Mouse (Mus musculus) erythroblast, embryonic 14.5 days (primary cell): ENCODE data around the gene Cacna1g. TPM values are rescaled to one million over a fixed set of nuclear protein-coding genes. Genes with fewer than 3 reads are reported as not detected.

Experiments used
- H3K27me3 ChIP-seq: 2 replicates; pipeline ENCODE4 v1.6.1; 2012; ENCODE audit warnings: inconsistent platforms; ENCODE audit not compliant: control insufficient read depth
- H3K36me3 ChIP-seq: 2 replicates; pipeline ENCODE4 v1.6.1; 2012; ENCODE audit warnings: mild to moderate bottlenecking, inconsistent platforms; ENCODE audit not compliant: control insufficient read depth
- H3K4me1 ChIP-seq: 2 replicates; pipeline ENCODE4 v1.6.1; 2012; ENCODE audit warnings: inconsistent platforms; ENCODE audit not compliant: control insufficient read depth
- H3K4me3 ChIP-seq: replicated peaks from 2 replicates; pipeline ENCODE3; 2012; ENCODE audit warnings: moderate library complexity, mild to moderate bottlenecking, inconsistent platforms
- H3K9me3 ChIP-seq: 2 replicates; pipeline ENCODE4 v1.6.1; 2012; ENCODE audit warnings: low read length, inconsistent platforms, mixed read lengths; ENCODE audit not compliant: control insufficient read depth
- GATA1 ChIP-seq: IDR thresholded peaks from 2 replicates; pipeline ENCODE4 v1.6.1; 2012; ENCODE audit warnings: low read length, inconsistent platforms, mixed read lengths
- TAL1 ChIP-seq: IDR thresholded peaks from 3 replicates; pipeline ENCODE4 v1.6.1; 2012; ENCODE audit warnings: low read length, inconsistent platforms, mixed read lengths
- polyA plus RNA-seq: library from polyadenylated mRNA; stranded (reverse); fragments of >175 nt; gene quantifications from 2 replicates; pipeline ENCODE4 v1.2.3, GENCODE M21; 2012

Cacna1g gene
- polyA plus RNA-seq = 10.3 and 14.4 TPM in 2 replicates

DNA sequence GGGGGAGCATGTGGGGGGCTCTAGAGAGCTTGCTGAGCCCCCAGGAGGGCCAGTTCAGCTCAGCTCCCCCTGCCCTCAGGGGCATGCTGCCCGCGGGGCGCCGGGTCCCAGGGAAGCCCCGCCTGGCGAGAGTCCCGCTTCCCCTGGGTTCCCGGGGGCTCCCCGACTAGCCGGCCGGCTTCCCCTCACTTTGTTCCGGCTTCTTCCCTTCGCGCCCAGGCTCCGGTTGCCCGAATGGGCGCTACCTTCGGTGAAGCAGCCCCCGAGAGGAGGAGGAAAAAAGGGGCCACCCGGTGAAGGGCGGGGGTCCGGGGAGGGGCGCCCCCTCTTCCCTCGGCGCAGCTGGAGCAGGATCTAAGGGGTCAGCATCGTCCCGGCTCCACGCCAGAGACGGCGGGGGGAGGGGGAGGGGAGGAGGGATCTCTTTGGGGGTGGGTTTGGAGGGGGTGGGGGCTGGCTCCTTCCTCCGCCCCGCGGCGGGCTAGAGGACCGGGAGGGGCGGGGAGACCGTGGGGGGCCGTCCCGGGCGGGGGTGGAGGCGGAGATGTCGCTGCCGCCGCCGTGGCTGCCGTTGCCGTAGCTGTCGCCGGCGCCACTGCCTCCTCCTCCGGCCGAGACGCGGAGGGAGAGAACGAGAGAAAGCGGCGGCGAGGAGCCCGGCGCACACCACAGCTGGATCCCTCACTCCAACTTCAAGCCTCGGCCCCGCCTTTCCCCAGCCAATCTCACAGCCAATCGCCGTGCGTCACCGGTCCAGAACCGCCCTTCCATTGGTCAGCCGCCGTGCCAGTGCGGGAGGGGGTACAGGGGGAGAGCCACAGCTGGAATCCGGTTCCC, at the start of gene Cacna1g:
TSS of gene Cacna1g (minus strand) at position 492 of the 837 bp plus-strand sequence.
- TF ChIP-seq TAL1 (no peak), GATA1 (no peak)
- H3K9me3 ChIP-seq = peaks cover 5% of the 10 kb centered on the region; the same call in 1 of the 2 replicates
- peaks cover 95% of the 10 kb centered on the region for H3K27me3 ChIP-seq
- H3K4me3 ChIP-seq = peak within 1 kb of the TSS; percentile 22
- H3K4me1 ChIP-seq = peaks cover 8% of the 10 kb centered on the region
- H3K36me3 ChIP-seq = no peaks in the 10 kb centered on the region

DNA sequence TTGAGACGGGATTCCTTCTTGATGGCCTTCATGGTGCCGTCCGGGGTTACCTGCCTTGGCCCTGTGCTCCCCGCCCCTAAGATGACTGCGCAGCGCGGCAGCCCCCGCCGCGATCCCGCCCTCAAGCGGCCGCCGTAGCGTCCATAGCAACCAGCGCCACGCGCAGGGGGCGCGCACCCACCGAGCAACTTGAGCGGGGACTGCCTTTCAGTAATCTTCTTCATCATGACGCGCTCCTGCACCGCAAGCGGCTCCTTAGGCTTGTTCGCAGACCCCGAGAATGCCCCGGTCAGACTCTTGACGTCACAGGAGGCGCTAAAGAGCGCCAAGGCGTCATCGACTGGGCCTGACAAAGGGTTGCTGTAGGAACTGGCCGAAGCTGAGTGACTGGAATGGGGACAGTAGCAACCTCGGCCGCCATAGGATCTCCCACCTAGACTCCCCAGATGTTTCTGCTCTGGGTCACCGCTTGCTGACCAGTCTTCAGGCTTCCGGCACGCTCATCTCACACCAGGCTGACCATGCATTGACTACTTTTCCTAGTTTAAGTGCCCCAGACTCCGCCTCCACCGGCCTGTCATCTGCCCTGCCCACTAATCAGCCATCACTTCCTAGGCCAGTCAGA, 47.3 kb upstream of the Cacna1g start, which contains the start of gene Mycbpap:
TSS of gene Mycbpap (minus strand) at position 524 of the 625 bp plus-strand sequence.
- TF ChIP-seq TAL1 (no peak), GATA1 (no peak)
- H3K4me3 ChIP-seq = peak within 1 kb of the TSS; percentile 59
- no peaks in the 10 kb centered on the region for H3K9me3 ChIP-seq
- H3K36me3 ChIP-seq = no peaks in the 10 kb centered on the region
- H3K27me3 ChIP-seq = peaks cover 15% of the 10 kb centered on the region
- H3K4me1 ChIP-seq = peaks cover 9% of the 10 kb centered on the region

DNA sequence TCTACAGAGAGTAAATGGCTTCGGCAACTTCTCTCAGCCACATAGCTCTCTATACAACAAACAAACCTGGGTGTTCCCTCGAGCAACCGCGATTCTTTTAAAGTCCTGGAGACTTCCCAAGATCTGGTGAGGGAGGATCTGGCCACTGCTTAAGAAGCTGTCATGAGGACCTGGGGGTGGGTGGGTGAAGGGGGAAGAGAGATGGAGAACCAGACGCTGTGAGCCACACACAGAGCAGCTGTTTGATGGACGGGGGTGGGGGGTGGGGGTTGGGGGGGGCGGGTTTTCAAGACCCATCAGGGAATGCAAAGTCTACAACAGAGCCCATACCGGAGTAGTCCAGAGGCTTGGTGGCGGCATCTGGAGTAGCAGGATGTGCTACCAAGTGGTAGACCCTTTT, 39.5 kb upstream of the Cacna1g start:
- H3K4me3 ChIP-seq = no peak overlapping the region
- no peaks in the 10 kb centered on the region for H3K4me1 ChIP-seq
- TF ChIP-seq GATA1 = no peak
- no peak for TF ChIP-seq TAL1
- no peaks in the 10 kb centered on the region for H3K36me3 ChIP-seq
- H3K27me3 ChIP-seq = no peaks in the 10 kb centered on the region
- no peaks in the 10 kb centered on the region for H3K9me3 ChIP-seq

DNA sequence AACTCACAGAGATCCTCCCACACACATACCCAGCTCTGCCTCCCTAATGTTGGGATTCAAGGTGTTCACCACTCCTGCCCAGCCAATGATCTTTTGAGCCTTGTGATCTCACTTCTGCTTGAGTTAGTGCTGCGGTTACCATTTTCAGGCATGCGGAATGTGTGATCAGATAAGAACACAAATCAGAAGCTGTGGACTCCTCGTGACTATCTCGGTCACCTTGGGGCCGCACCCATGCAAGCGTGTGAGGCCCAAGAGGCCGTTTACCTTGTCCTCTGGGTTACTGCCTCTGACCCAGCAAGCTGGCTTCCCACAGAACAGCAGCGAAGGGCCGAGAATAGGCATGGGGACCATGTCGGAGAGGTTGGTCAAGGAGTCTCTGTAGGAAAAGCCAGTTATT, 35.0 kb upstream of the Cacna1g start:
- Histone ChIP-seq H3K4me3 (no peak overlapping the region), H3K36me3 (no peaks in the 10 kb centered on the region), H3K4me1 (no peaks in the 10 kb centered on the region), H3K27me3 (peaks cover 4% of the 10 kb centered on the region), H3K9me3 (no peaks in the 10 kb centered on the region)
- TF ChIP-seq GATA1 (no peak), TAL1 (no peak)

DNA sequence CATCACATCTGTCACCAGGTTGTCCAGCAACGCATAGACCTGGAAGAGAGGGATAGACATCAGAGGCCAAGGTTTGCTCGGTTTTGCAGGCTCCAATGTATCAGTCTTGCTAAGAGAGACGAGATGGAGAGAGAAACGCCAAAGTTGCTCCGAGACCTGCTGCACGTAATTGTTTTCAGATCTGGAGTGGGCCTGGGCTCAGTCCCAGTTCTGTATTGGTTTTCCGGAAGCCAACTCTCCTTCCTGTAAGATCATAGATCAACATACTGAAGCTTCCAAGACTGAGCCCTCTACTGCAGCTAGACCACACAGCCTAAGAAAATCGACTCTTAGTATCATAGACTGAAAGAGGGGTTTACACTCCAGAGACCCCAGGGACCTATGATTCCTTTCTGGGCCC, 27.5 kb upstream of the Cacna1g start:
- Histone ChIP-seq H3K27me3 (peaks cover 53% of the 10 kb centered on the region), H3K36me3 (no peaks in the 10 kb centered on the region), H3K4me1 (no peaks in the 10 kb centered on the region), H3K9me3 (no peaks in the 10 kb centered on the region), H3K4me3 (no peak overlapping the region)
- no peak for TF ChIP-seq GATA1
- TF ChIP-seq TAL1 = no peak

DNA sequence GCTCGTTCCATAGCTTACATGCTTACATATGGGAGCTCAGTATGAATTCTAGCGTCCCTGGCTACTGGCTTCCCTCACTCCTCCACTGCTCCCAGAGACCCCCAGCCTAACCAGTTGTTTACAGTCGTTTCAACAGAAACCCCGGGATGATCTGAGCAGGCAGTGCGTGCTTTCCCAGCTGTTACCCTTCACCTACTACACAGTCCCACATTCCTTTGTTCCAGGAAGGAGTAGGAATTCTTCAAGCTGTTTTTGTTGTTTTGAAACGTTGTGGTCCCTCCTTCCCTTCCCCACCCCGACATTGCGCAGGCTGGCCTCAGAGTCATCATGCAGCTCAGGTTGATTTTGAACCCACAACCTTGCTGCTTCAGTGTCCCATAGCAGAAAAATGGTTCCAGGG, 26.4 kb upstream of the Cacna1g start:
- TF ChIP-seq GATA1 (no peak), TAL1 (no peak)
- Histone ChIP-seq H3K4me1 (no peaks in the 10 kb centered on the region), H3K9me3 (no peaks in the 10 kb centered on the region), H3K36me3 (no peaks in the 10 kb centered on the region), H3K27me3 (peaks cover 53% of the 10 kb centered on the region), H3K4me3 (no peak overlapping the region)

DNA sequence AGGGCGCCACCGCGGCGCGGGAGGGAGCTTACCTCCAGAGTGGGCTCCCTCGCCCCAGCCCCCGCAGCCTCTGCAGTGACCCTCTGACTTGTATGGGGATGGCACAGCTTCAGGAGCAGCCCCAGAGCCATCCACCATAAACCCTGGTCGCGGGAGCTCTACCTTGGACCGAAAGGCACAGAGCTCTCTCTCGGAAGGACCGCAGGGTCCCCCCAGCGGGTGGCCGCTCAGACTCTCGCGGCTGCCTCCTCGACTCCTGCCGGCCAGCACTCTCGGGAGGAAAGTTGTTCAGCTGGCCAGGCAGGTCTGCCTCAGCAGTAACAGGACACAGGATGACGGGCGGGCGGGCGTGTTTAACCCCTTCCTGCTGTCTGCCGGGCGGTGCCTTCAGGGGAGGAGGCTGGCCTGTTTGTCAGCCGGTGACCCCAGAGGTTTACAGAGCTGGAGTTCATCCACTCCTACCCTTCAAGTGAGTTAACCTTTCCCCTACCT, 25.7 kb upstream of the Cacna1g start, which contains the start of gene Epn3:
TSS of gene Epn3 (minus strand) at position 314 of the 492 bp plus-strand sequence.
- Histone ChIP-seq H3K4me3 (no peak within 1 kb of the TSS), H3K4me1 (no peaks in the 10 kb centered on the region), H3K36me3 (no peaks in the 10 kb centered on the region), H3K9me3 (no peaks in the 10 kb centered on the region), H3K27me3 (peaks cover 53% of the 10 kb centered on the region)
- TF ChIP-seq GATA1 (no peak), TAL1 (no peak)

DNA sequence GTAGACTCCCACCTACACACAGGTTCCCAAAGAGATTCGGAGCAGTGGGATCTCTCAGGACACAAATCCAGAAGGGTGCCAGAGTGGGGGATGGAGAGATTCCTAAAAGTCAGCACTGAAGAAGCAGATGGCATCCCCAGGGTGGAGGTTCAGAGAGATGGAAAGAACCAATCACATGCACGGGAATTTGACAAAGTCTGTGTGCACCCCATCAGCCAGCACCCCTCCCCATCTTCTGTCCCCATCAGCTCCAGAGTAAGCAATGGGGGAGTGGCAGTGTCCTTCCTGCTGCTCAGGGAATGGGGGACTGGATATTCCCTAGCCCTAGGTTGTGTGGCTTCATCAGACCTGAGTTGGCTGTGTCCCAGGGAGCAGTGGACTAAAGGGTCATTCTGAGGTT, 25.0 kb upstream of the Cacna1g start:
- no peak for TF ChIP-seq TAL1
- TF ChIP-seq GATA1 = no peak
- no peaks in the 10 kb centered on the region for H3K9me3 ChIP-seq
- H3K4me1 ChIP-seq = no peaks in the 10 kb centered on the region
- no peak overlapping the region for H3K4me3 ChIP-seq
- H3K27me3 ChIP-seq = peaks cover 54% of the 10 kb centered on the region
- no peaks in the 10 kb centered on the region for H3K36me3 ChIP-seq

DNA sequence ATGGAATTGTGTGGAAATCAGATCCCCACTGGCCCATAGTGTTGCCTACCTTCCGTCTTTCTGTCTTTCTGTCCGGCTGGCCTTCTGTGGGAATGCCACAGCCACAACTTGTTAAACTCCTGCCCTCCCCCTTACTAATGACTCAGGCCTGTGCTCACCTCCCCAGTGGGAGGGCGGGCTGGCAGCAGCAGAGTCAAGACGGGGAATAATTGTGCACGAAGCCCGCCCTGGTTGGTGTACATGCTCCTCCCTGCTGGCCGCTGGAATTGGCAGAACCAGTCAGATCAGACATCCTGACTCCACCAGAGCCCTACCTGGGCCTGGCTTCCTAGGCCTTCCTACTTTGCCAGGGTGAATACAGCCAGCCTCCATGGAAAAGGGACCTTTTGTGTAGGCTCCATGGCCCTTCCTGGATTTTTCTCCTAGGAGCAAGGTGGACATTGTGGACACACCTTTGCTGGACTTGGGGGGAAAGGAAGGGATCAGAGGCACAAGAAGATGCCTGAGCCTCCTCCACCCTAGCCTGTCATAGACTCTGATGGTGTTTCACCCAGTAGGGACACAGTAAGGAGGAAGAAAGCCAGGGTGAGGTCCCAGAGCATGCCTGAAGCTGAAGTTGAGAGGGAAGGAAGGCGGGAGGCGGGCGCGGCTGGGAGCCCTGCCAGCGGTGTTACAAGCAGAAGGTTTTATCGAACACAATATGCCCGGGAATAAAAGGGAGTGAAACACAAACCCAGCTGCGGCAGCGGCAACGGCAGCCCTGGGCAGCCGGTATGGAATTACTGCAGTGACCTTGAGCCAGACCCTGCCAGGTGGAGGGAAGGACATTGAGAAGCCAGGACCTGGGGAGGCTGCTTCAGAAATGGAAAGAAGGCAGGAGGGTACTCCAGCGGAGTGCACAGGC, 24.3 kb upstream of the Cacna1g start:
- TF ChIP-seq GATA1 = no peak
- TF ChIP-seq TAL1 = no peak
- Histone ChIP-seq H3K27me3 (peaks cover 55% of the 10 kb centered on the region), H3K4me3 (no peak overlapping the region), H3K9me3 (no peaks in the 10 kb centered on the region), H3K36me3 (no peaks in the 10 kb centered on the region), H3K4me1 (no peaks in the 10 kb centered on the region)
